Mouse (Mus musculus) erythroblast, embryonic 14.5 days (primary cell): ENCODE data around the gene Col25a1. TPM values are rescaled to one million over a fixed set of nuclear protein-coding genes. Genes with fewer than 3 reads are reported as not detected.

Experiments
- H3K27me3 ChIP-seq: 2 replicates; pipeline ENCODE4 v1.6.1; 2012; ENCODE audit warnings: inconsistent platforms; ENCODE audit not compliant: control insufficient read depth
- H3K36me3 ChIP-seq: 2 replicates; pipeline ENCODE4 v1.6.1; 2012; ENCODE audit warnings: mild to moderate bottlenecking, inconsistent platforms; ENCODE audit not compliant: control insufficient read depth
- H3K4me1 ChIP-seq: 2 replicates; pipeline ENCODE4 v1.6.1; 2012; ENCODE audit warnings: inconsistent platforms; ENCODE audit not compliant: control insufficient read depth
- H3K4me3 ChIP-seq: replicated peaks from 2 replicates; pipeline ENCODE3; 2012; ENCODE audit warnings: moderate library complexity, mild to moderate bottlenecking, inconsistent platforms
- H3K9me3 ChIP-seq: 2 replicates; pipeline ENCODE4 v1.6.1; 2012; ENCODE audit warnings: low read length, inconsistent platforms, mixed read lengths; ENCODE audit not compliant: control insufficient read depth
- GATA1 ChIP-seq: IDR thresholded peaks from 2 replicates; pipeline ENCODE4 v1.6.1; 2012; ENCODE audit warnings: low read length, inconsistent platforms, mixed read lengths
- TAL1 ChIP-seq: IDR thresholded peaks from 3 replicates; pipeline ENCODE4 v1.6.1; 2012; ENCODE audit warnings: low read length, inconsistent platforms, mixed read lengths
- polyA plus RNA-seq: library from polyadenylated mRNA; stranded (reverse); fragments of >175 nt; gene quantifications from 2 replicates; pipeline ENCODE4 v1.2.3, GENCODE M21; 2012

Col25a1 gene
- polyA plus RNA-seq, 1 experiment, result 0.01 TPM

GRCm38 (mm10) chr3:130373145-130373544 is 241.8 kb downstream of the Col25a1 start:
- H3K36me3 ChIP-seq, result no peaks in the 10 kb centered on the region
- TF ChIP-seq GATA1, result no peak
- TF ChIP-seq TAL1, result no peak
- no peak overlapping the region for H3K4me3 ChIP-seq
- no peaks in the 10 kb centered on the region; the same call in 1 of the 2 replicates for H3K9me3 ChIP-seq
- H3K4me1 ChIP-seq, result no peaks in the 10 kb centered on the region
- no peaks in the 10 kb centered on the region for H3K27me3 ChIP-seq

GRCm38 (mm10) chr3:130374620-130375341 is 243.5 kb downstream of the Col25a1 start:
- Histone ChIP-seq H3K4me1 (no peaks in the 10 kb centered on the region), H3K9me3 (peaks cover 4% of the 10 kb centered on the region; the same call in 1 of the 2 replicates), H3K36me3 (no peaks in the 10 kb centered on the region), H3K27me3 (no peaks in the 10 kb centered on the region), H3K4me3 (no peak overlapping the region)
- TF ChIP-seq GATA1, result no peak
- no peak for TF ChIP-seq TAL1

GRCm38 (mm10) chr3:130377786-130378185 is 246.5 kb downstream of the Col25a1 start:
- Histone ChIP-seq H3K4me1 (no peaks in the 10 kb centered on the region), H3K9me3 (peaks cover 8% of the 10 kb centered on the region; the same call in 1 of the 2 replicates), H3K36me3 (no peaks in the 10 kb centered on the region), H3K4me3 (no peak overlapping the region), H3K27me3 (no peaks in the 10 kb centered on the region)
- TF ChIP-seq GATA1 (no peak), TAL1 (no peak)

- no peaks in the 10 kb centered on the region for H3K36me3 ChIP-seq
- peaks cover 8% of the 10 kb centered on the region; the same call in 1 of the 2 replicates for H3K9me3 ChIP-seq
- no peaks in the 10 kb centered on the region for H3K27me3 ChIP-seq
- no peak overlapping the region for H3K4me3 ChIP-seq
- no peak for TF ChIP-seq GATA1
- TF ChIP-seq TAL1, result no peak
- H3K4me1 ChIP-seq, result no peaks in the 10 kb centered on the region
Observed at GRCm38 (mm10) chr3:130378626-130379025, 247.3 kb downstream of the Col25a1 start.

GRCm38 (mm10) chr3:130380299-130380845 is 249.1 kb downstream of the Col25a1 start:
- Histone ChIP-seq H3K9me3 (peaks cover 8% of the 10 kb centered on the region; the same call in 1 of the 2 replicates), H3K36me3 (no peaks in the 10 kb centered on the region), H3K4me3 (no peak overlapping the region), H3K27me3 (no peaks in the 10 kb centered on the region), H3K4me1 (no peaks in the 10 kb centered on the region)
- TF ChIP-seq TAL1 (no peak), GATA1 (no peak)

GRCm38 (mm10) chr3:130381691-130382090 is 250.4 kb downstream of the Col25a1 start:
- Histone ChIP-seq H3K27me3 (no peaks in the 10 kb centered on the region), H3K4me3 (no peak overlapping the region), H3K36me3 (no peaks in the 10 kb centered on the region), H3K4me1 (no peaks in the 10 kb centered on the region), H3K9me3 (peaks cover 8% of the 10 kb centered on the region; the same call in 1 of the 2 replicates)
- no peak for TF ChIP-seq GATA1
- no peak for TF ChIP-seq TAL1

- peaks cover 10% of the 10 kb centered on the region; the same call in 1 of the 2 replicates for H3K9me3 ChIP-seq
- H3K36me3 ChIP-seq, result no peaks in the 10 kb centered on the region
- TF ChIP-seq TAL1, result no peak
- TF ChIP-seq GATA1, result no peak
- no peaks in the 10 kb centered on the region for H3K27me3 ChIP-seq
- H3K4me1 ChIP-seq, result no peaks in the 10 kb centered on the region
- H3K4me3 ChIP-seq, result no peak overlapping the region
Observed at GRCm38 (mm10) chr3:130385856-130386255, 254.6 kb downstream of the Col25a1 start.

GRCm38 (mm10) chr3:130387156-130387555 is 255.9 kb downstream of the Col25a1 start:
- Histone ChIP-seq H3K4me1 (no peaks in the 10 kb centered on the region), H3K36me3 (no peaks in the 10 kb centered on the region), H3K4me3 (no peak overlapping the region), H3K9me3 (peaks cover 8% of the 10 kb centered on the region; the same call in 1 of the 2 replicates), H3K27me3 (no peaks in the 10 kb centered on the region)
- TF ChIP-seq TAL1, result no peak
- no peak for TF ChIP-seq GATA1

GRCm38 (mm10) chr3:130389261-130389975 is 258.1 kb downstream of the Col25a1 start:
- Histone ChIP-seq H3K4me1 (no peaks in the 10 kb centered on the region), H3K36me3 (no peaks in the 10 kb centered on the region), H3K4me3 (no peak overlapping the region), H3K27me3 (no peaks in the 10 kb centered on the region), H3K9me3 (peaks cover 6% of the 10 kb centered on the region; the same call in 1 of the 2 replicates)
- TF ChIP-seq GATA1 (no peak), TAL1 (no peak)
